ENCODE assay signal across 7 mouse cellular contexts in genomic region chr7:49456148-49456547, GRCm38 (mm10).
A peak's percentile ranks its signal among the peaks of the same experiment; 100 is the strongest.
DNase-seq lines count a peak whose midpoint lies in the region; ATAC-seq and TF ChIP-seq lines count a peak whose summit lies in the region.

No protein-coding gene starts in this region.

- H3K4me3 ChIP-seq in forebrain, postnatal 0 days (ENCODE audit: low read depth, low read length), result no peak overlapping the region

- TF ChIP-seq CTCF in brain, embryonic 14.5 days (IDR thresholded peaks at IDR 0.05; ENCODE audit: borderline replicate concordance, extremely low read depth, insufficient read depth, insufficient read length), result peak; percentile 68
- peak; percentile 72 for TF ChIP-seq CTCF in forebrain, postnatal 0 days (IDR thresholded peaks at IDR 0.05; ENCODE audit: low read depth)

- ATAC-seq in forebrain, postnatal 0 days, result peak; percentile 72

- 63% methylated on average over 2 of the region's 2 CpGs for WGBS in forebrain, postnatal 0 days

- H3K27ac ChIP-seq in forebrain, postnatal 0 days (ENCODE audit: low read depth, low read length), result no peak overlapping the region

- no peak for TF ChIP-seq POLR2A in brain, embryonic 14.5 days (IDR thresholded peaks at IDR 0.05; ENCODE audit: borderline replicate concordance, extremely low read depth, insufficient read depth, insufficient read length, poor library complexity, severe bottlenecking)

- DNase-seq in left cerebral cortex, postnatal 14 days (ENCODE audit: low spot score in 2 of 2), result peak; percentile 74 to 84
- DNase-seq in left cerebral cortex, adult 8-10 months (ENCODE audit: low spot score in 2 of 2), result no peak
- peak; percentile 67 for DNase-seq in NIH3T3 (ENCODE audit: low read depth)
- peak; percentile 54 for DNase-seq in brain, embryonic 14.5 days (ENCODE audit: low read depth)
- DNase-seq in forebrain, postnatal 0 days, result peak; percentile 57
- peak; percentile 76 for DNase-seq in lung, postnatal 14 days
- DNase-seq in spleen, postnatal 4 days (ENCODE audit: low spot score in 2 of 2), result peak; percentile 43 to 81

- no peak overlapping the region for H3K4me2 ChIP-seq in forebrain, postnatal 0 days (ENCODE audit: low read depth)

- H3K36me3 ChIP-seq in forebrain, postnatal 0 days (ENCODE audit: insufficient read depth), result peaks cover 19% of the 10 kb centered on the region

- intact Hi-C loops in left cerebral cortex, postnatal 14 days (cut with DNase I), result no loop called here

- no peaks in the 10 kb centered on the region for H3K4me1 ChIP-seq in forebrain, postnatal 0 days (ENCODE audit: insufficient read depth)

- no peaks in the 10 kb centered on the region for H3K27me3 ChIP-seq in forebrain, postnatal 0 days (ENCODE audit: insufficient read depth, low read length)

- no peak overlapping the region for H3K9ac ChIP-seq in forebrain, postnatal 0 days

- no peaks in the 10 kb centered on the region for H3K9me3 ChIP-seq in forebrain, postnatal 0 days (ENCODE audit: low read length)

Comparison
In these comparisons a context has a peak if more than half of its experiments do, and no peak if none do; other contexts are left out.
1. DNase-seq: peak in left cerebral cortex, postnatal 14 days (2 of 2), NIH3T3 (single experiment), brain, embryonic 14.5 days (single experiment), forebrain, postnatal 0 days (single experiment), lung, postnatal 14 days (single experiment) and spleen, postnatal 4 days (2 of 2); none in left cerebral cortex, adult 8-10 months (0 of 2).